Mouse (Mus musculus): ENCODE results near the gene Jtb.

Gene Jtb

GRCm38 (mm10) chr3:90231507-90232333 is at the start of gene Jtb:
Jtb (plus strand) TSS chr3:90231597.
- DNase-seq, result peak; percentile 100

- DNase-seq, result no peak
These were observed 47.8 kb upstream of the Jtb start for GRCm38 (mm10) chr3:90183581-90183980.

- DNase-seq, result no peak
These were observed 40.4 kb upstream of the Jtb start for GRCm38 (mm10) chr3:90190859-90191510.

- DNase-seq, result no peak
These were observed 36.6 kb upstream of the Jtb start for GRCm38 (mm10) chr3:90194759-90195158.

GRCm38 (mm10) chr3:90195644-90196043 is 35.8 kb upstream of the Jtb start:
- DNase-seq, result no peak

GRCm38 (mm10) chr3:90197548-90197947 is 33.8 kb upstream of the Jtb start:
- no peak for DNase-seq

GRCm38 (mm10) chr3:90202884-90203283 is 28.5 kb upstream of the Jtb start:
- no peak for DNase-seq

GRCm38 (mm10) chr3:90203619-90204018 is 27.8 kb upstream of the Jtb start:
- no peak for DNase-seq

GRCm38 (mm10) chr3:90204582-90204981 is 26.8 kb upstream of the Jtb start:
- DNase-seq, result no peak

- DNase-seq, result no peak
These were observed 22.7 kb upstream of the Jtb start for GRCm38 (mm10) chr3:90208662-90209061.

GRCm38 (mm10) chr3:90209908-90210566 is 21.4 kb upstream of the Jtb start:
- no peak for DNase-seq

- DNase-seq, result no peak
These were observed 19.7 kb upstream of the Jtb start for GRCm38 (mm10) chr3:90211475-90212398.

- no peak for DNase-seq
These were observed 18.7 kb upstream of the Jtb start for GRCm38 (mm10) chr3:90212723-90213122.

GRCm38 (mm10) chr3:90213377-90213866 is 18.0 kb upstream of the Jtb start, which contains the start of the genes Rps27 and Rab13:
Rps27 (minus strand) TSS chr3:90213651.
Rab13 (plus strand) TSS chr3:90213695.
- DNase-seq, result peak; percentile 99

- no peak for DNase-seq
These were observed 17.3 kb upstream of the Jtb start for GRCm38 (mm10) chr3:90213956-90214684.

- DNase-seq, result no peak
These were observed 15.5 kb upstream of the Jtb start for GRCm38 (mm10) chr3:90215825-90216380.

- DNase-seq, result peak; percentile 92
These were observed 11.3 kb upstream of the Jtb start for GRCm38 (mm10) chr3:90220088-90220487.

- peak; percentile 99 for DNase-seq
These were observed 10.9 kb upstream of the Jtb start for GRCm38 (mm10) chr3:90220531-90220951.

- no peak for DNase-seq
These were observed 10.3 kb upstream of the Jtb start for GRCm38 (mm10) chr3:90221123-90221522.

GRCm38 (mm10) chr3:90222455-90222854 is 8.9 kb upstream of the Jtb start:
- no peak for DNase-seq

- DNase-seq, result no peak
These were observed 8.5 kb upstream of the Jtb start for GRCm38 (mm10) chr3:90222941-90223340.

Measured in heart, adult 11 months (tissue).